Mouse (Mus musculus) mammary gland, adult 2 months (tissue): ENCODE measurements around the gene Nsun7. TPM values are rescaled to one million over a fixed set of nuclear protein-coding genes. Genes with fewer than 3 reads are reported as not detected.

Experiments
- polyA plus RNA-seq: library from polyadenylated mRNA; depleted of rRNA; stranded (reverse); fragments of >200 nt; gene quantifications from 2 replicates; pipeline ENCODE4 v1.2.3, GENCODE M21; 2012; ENCODE audit warnings: low replicate concordance; rRNA removed

Nsun7 gene
- 0.20 and 0.23 TPM in 2 replicates for polyA plus RNA-seq

DNA sequence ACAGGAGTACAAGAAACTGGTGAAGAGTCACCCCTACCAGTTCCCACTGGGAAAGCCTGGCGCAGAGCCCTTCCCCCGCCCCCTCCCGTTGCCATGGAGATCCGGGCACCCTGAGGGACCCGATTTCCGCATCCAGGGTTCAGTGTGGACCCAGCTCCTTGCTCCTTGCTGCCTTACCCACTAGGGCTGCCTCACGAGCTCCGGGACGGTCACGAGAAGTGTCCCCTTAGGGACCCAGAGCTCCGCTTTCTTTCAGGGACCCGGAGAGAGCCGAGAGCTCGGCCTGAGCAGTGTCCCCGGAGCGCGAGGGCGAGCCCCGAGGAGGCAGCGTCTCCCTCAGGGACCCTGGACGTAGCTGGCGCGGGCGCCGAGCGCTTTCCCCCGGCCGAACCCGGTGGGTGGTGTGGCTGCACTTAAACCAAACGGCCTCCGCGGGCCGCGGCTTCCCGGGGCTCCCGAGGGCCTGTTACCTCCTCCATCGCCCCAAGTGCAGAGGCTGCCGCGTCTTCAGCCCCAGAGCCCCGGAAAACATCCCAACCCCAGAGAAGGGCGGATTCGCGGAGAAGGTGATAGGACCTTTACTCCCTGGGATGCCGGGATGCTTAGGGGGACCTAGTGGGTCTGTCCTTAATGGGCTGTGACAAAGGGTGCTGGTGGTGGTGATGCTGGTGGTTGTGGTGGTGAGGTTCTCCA is at the start of gene Nsun7:
Nsun7 (plus strand) TSS at position 142 of the 693 bp plus-strand sequence.

Other genes starting within 250 kb of the Nsun7 start
- gene Rbm47, start 86.8 kb upstream of the Nsun7 start, polyA plus RNA-seq: 25.6 and 47.2 TPM in 2 replicates